Mouse (Mus musculus) lung, adult 18-20 months (tissue): Measurements from ENCODE around the gene Eddm3b.
"Not testable (repeated sequence)": the region's sequence is repeated elsewhere in the genome, so short reads cannot be mapped to it uniquely, and the experiment has no call there.

ENCODE experiments used
- DNase-seq, 2 experiments: peaks; one replicate each; pipeline ENCODE4 v3.0.0; 2022; ENCODE audit warnings: mixed read lengths in 2 of 2

Eddm3b gene

GRCm38 (mm10) chr14:51144451-51144850, 30.2 kb downstream of the Eddm3b start:
- DNase-seq, result no peak

GRCm38 (mm10) chr14:51145521-51145920, 31.3 kb downstream of the Eddm3b start:
- no peak for DNase-seq

- no peak for DNase-seq
Observed at GRCm38 (mm10) chr14:51146685-51147084, 32.5 kb downstream of the Eddm3b start, which contains the start of gene Rnase1. Gene Rnase1 (minus strand): TSS chr14:51146785.

- no peak for DNase-seq
Observed at GRCm38 (mm10) chr14:51148006-51148405, 33.8 kb downstream of the Eddm3b start.

GRCm38 (mm10) chr14:51149164-51149563, 34.9 kb downstream of the Eddm3b start:
- DNase-seq, result no peak

GRCm38 (mm10) chr14:51150206-51150831, 36.1 kb downstream of the Eddm3b start:
- no peak for DNase-seq

- no peak for DNase-seq
Observed at GRCm38 (mm10) chr14:51152249-51152870, 38.1 kb downstream of the Eddm3b start.

- DNase-seq, result no peak
Observed at GRCm38 (mm10) chr14:51156056-51156735, 42.0 kb downstream of the Eddm3b start.

GRCm38 (mm10) chr14:51156736-51157068, 42.5 kb downstream of the Eddm3b start:
- no peak for DNase-seq

- DNase-seq, result no peak
Observed at GRCm38 (mm10) chr14:51157072-51157471, 42.8 kb downstream of the Eddm3b start.

GRCm38 (mm10) chr14:51161976-51162375, 47.8 kb downstream of the Eddm3b start, which contains the start of gene Rnase2b:
Gene Rnase2b (plus strand): TSS chr14:51162260.
- DNase-seq, result peak; percentile 13 to 20

- not testable (repeated sequence) for DNase-seq
Observed at GRCm38 (mm10) chr14:51163323-51163722, 49.1 kb downstream of the Eddm3b start.

- DNase-seq, result no peak
Observed at GRCm38 (mm10) chr14:51165435-51165834, 51.2 kb downstream of the Eddm3b start.

GRCm38 (mm10) chr14:51166068-51166467, 51.8 kb downstream of the Eddm3b start:
- DNase-seq, result no peak
